Mouse (Mus musculus): ENCODE measurements around the gene Daam2. TPM values are rescaled to one million over a fixed set of nuclear protein-coding genes. Genes with fewer than 3 reads are reported as not detected.

The Daam2 gene
- polyA plus RNA-seq, 1 experiment from 2014 or later = 4.7 TPM

DNA sequence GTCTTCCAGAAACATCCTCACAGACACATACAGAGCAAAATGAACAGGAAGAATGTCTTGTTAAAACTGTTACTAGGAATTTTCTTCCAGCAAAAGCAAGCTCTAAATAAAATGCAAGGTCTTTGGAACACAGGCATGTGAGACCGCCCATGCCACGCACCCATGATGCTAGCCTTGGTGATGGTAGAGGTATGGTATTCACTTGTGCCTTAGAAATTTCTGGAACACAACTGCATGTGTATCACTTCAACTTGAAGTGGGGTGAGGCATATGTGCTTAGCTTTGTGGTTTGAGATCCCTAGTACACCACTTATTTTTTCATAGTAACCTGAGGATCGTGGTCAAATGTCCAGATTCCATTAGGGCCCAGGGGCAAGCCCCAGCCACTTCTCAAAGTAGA, 13.2 kb upstream of the Daam2 start:
- Histone ChIP-seq H3K4me1 (replicated peaks; ENCODE audit: insufficient read depth, low read length) (no peaks in the 10 kb centered on the region), H3K36me3 (ENCODE audit: insufficient read depth, low read length) (no peaks in the 10 kb centered on the region), H3K4me2 (ENCODE audit: low read length) (no peak overlapping the region), H3K27ac (no peak overlapping the region), H3K27me3 (ENCODE audit: insufficient read depth, low read length) (no peaks in the 10 kb centered on the region), H3K9ac (ENCODE audit: low read depth, low read length) (no peak overlapping the region), H3K4me3 (replicated peaks; ENCODE audit: low read depth, low read length) (no peak overlapping the region), H3K9me3 (replicated peaks; ENCODE audit: low read length) (no peaks in the 10 kb centered on the region)
- no peak for TF ChIP-seq CTCF (IDR thresholded peaks at IDR 0.05; ENCODE audit: low read depth)
- ATAC-seq (replicated peaks; ENCODE audit: low FRiP score, low read depth) (no peak), DNase-seq (ENCODE audit: low spot score) (no peak)
- WGBS = 98% methylated on average over 3 of the region's 3 CpGs

DNA sequence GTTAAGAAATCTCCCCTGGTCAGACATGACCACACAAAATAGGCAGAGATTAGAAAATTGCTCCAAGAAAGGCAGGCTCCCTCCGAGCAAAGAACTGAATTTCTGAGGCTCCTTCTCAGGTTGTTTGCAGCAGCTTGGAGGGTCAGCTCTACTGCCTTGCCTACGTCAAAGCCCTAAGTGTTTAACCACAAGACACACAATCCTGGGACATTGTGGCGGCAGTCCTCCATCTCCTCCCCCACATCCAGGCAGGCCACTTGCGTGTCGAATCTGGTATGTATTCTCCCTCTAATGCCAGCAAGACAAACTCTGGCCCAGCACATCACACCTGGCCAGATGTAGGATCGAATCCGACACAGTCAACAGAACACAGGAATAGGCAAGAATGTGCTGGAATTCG, 4.6 kb upstream of the Daam2 start:
- no peak overlapping the region for H3K4me3 ChIP-seq (replicated peaks; ENCODE audit: low read depth, low read length)
- H3K9me3 ChIP-seq (replicated peaks; ENCODE audit: low read length) = 0 out of 2 replicates have a peak, but pooled peaks cover 3% of the 10 kb centered on the region
- no peaks in the 10 kb centered on the region for H3K36me3 ChIP-seq (ENCODE audit: insufficient read depth, low read length)
- 60% methylated on average over 8 of the region's 8 CpGs for WGBS
- DNase-seq (ENCODE audit: low spot score) (no peak), ATAC-seq (replicated peaks; ENCODE audit: low FRiP score, low read depth) (no peak)
- no peak overlapping the region for H3K9ac ChIP-seq (ENCODE audit: low read depth, low read length)
- no peak overlapping the region for H3K4me2 ChIP-seq (ENCODE audit: low read length)
- no peaks in the 10 kb centered on the region for H3K27me3 ChIP-seq (ENCODE audit: insufficient read depth, low read length)
- no peaks in the 10 kb centered on the region for H3K4me1 ChIP-seq (replicated peaks; ENCODE audit: insufficient read depth, low read length)
- no peak overlapping the region for H3K27ac ChIP-seq
- no peak for TF ChIP-seq CTCF (IDR thresholded peaks at IDR 0.05; ENCODE audit: low read depth)

DNA sequence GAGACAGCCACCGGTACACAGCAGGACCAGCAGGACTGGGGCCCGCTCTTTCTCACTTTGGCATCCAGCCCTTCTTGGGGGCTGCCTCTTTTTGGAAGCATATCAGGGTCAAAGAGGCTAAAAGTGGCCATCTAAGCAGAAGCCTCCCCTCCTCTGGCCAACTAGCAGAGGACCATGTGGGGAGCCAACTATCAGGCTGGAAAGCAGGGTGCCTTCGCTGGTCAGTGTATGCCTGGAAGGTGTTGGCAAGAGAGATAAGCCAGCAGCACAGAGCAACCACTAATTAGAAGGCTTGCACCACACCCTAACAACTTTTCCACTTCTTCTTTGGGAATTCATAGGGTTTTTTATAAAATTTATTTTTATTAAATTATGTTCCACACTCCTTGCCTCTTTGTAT, 346 bp upstream of the Daam2 start:
- ATAC-seq (replicated peaks; ENCODE audit: low FRiP score, low read depth) (no peak), DNase-seq (ENCODE audit: low spot score) (no peak)
- WGBS = 30% methylated on average over 3 of the region's 3 CpGs
- H3K9me3 ChIP-seq (replicated peaks; ENCODE audit: low read length) = no peaks in the 10 kb centered on the region
- H3K4me2 ChIP-seq (ENCODE audit: low read length) = peak overlapping the region; percentile 71
- H3K9ac ChIP-seq (ENCODE audit: low read depth, low read length) = no peak overlapping the region
- no peak overlapping the region for H3K27ac ChIP-seq
- peak overlapping the region; percentile 47; the same call in 1 of the 2 replicates for H3K4me3 ChIP-seq (replicated peaks; ENCODE audit: low read depth, low read length)
- H3K27me3 ChIP-seq (ENCODE audit: insufficient read depth, low read length) = no peaks in the 10 kb centered on the region
- H3K4me1 ChIP-seq (replicated peaks; ENCODE audit: insufficient read depth, low read length) = 0 out of 2 replicates have a peak, but pooled peaks cover 1% of the 10 kb centered on the region
- no peak for TF ChIP-seq CTCF (IDR thresholded peaks at IDR 0.05; ENCODE audit: low read depth)
- no peaks in the 10 kb centered on the region for H3K36me3 ChIP-seq (ENCODE audit: insufficient read depth, low read length)

DNA sequence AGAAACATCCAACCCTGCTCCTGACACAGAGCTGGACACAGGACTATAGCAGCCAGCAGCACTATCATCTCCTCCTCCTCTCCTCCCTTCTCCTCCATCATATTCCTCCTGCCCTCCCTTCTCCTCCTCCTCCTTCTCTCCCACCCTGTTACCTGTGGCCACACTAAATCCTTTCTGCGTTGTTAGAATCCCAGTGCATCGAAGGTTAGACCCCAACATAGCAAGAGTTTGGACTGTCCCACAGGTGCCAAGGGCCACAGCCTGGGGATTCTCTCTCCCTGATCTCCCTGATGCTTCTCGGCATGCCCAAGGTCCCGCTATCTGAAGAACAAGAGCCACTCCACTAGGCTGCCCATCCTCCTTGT, 745 bp downstream of the Daam2 start:
- no peak for ATAC-seq (replicated peaks; ENCODE audit: low FRiP score, low read depth)
- H3K9me3 ChIP-seq (replicated peaks; ENCODE audit: low read length) = no peaks in the 10 kb centered on the region
- peak overlapping the region; percentile 71 for H3K4me2 ChIP-seq (ENCODE audit: low read length)
- H3K9ac ChIP-seq (ENCODE audit: low read depth, low read length) = peak overlapping the region; percentile 61
- H3K36me3 ChIP-seq (ENCODE audit: insufficient read depth, low read length) = no peaks in the 10 kb centered on the region
- DNase-seq (ENCODE audit: low spot score) = no peak
- H3K4me3 ChIP-seq (replicated peaks; ENCODE audit: low read depth, low read length) = peak overlapping the region; percentile 47
- H3K27me3 ChIP-seq (ENCODE audit: insufficient read depth, low read length) = no peaks in the 10 kb centered on the region
- H3K4me1 ChIP-seq (replicated peaks; ENCODE audit: insufficient read depth, low read length) = 0 out of 2 replicates have a peak, but pooled peaks cover 2% of the 10 kb centered on the region
- 10% methylated on average over 4 of the region's 4 CpGs for WGBS
- no peak for TF ChIP-seq CTCF (IDR thresholded peaks at IDR 0.05; ENCODE audit: low read depth)
- H3K27ac ChIP-seq = peak overlapping the region; percentile 70

DNA sequence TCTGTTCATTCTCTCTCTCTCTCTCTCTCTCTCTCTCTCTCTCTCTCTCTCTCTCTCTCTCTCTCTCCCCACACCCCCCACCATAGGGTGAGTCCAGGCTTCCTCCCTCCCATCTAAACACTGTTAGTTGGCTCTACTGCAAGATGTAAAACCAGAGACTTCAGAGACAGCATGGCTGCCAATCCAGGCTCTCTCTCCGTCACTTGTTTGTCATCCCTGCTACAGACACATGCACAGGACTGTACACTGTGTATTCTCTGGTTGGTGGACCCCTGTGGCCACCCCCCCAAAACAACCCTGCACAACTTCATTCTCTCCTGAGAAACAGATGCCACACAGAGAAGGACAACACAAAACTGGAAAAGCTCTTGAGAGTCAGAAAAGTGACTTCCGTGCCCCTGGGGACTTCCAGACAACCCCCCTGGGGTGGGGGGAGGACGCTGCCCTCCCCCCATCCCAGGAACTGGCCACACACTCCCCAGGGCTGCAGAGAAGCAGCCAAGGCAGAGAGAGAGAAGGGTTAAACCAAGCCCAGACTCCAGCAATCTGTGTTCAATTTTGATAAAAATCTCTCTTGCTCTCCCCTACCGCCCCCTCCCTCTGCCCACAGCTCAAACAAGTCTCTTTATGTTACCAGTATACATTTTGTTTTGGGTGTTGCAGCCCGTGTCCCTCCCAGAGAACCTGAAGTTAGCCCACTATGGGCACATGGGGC, 1.3 kb downstream of the Daam2 start:
- ATAC-seq (replicated peaks; ENCODE audit: low FRiP score, low read depth) (no peak), DNase-seq (ENCODE audit: low spot score) (peak; percentile 25)
- no peaks in the 10 kb centered on the region for H3K36me3 ChIP-seq (ENCODE audit: insufficient read depth, low read length)
- no peak for TF ChIP-seq CTCF (IDR thresholded peaks at IDR 0.05; ENCODE audit: low read depth)
- peak overlapping the region; percentile 61 for H3K9ac ChIP-seq (ENCODE audit: low read depth, low read length)
- H3K9me3 ChIP-seq (replicated peaks; ENCODE audit: low read length) = no peaks in the 10 kb centered on the region
- 24% methylated on average over 5 of the region's 5 CpGs for WGBS
- H3K27ac ChIP-seq = peak overlapping the region; percentile 20; the same call in 1 of the 2 replicates
- H3K4me2 ChIP-seq (ENCODE audit: low read length) = peak overlapping the region; percentile 71
- H3K4me3 ChIP-seq (replicated peaks; ENCODE audit: low read depth, low read length) = peak overlapping the region; percentile 47
- H3K27me3 ChIP-seq (ENCODE audit: insufficient read depth, low read length) = no peaks in the 10 kb centered on the region
- H3K4me1 ChIP-seq (replicated peaks; ENCODE audit: insufficient read depth, low read length) = 0 out of 2 replicates have a peak, but pooled peaks cover 2% of the 10 kb centered on the region

DNA sequence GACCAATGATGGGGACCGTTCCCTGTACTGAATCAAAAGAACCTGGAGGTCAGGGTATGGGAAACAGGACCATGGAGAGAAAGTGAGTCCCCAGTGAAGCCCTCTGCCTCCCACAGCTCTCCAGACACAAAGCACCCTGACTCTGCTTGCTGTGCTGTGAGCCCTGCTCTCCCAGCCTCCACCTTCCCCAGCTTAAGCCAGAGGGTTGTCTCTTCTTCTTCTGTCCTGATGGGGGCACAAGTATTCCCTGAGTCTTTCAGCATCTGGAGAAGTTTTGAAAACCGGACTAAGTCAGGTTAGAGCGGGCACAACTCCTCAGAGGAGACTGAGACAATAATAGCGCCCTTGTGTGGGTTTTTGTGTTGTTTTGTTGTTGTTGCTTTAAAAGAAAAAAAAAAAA, 2.2 kb downstream of the Daam2 start:
- peak overlapping the region; percentile 47; the same call in 1 of the 2 replicates for H3K4me3 ChIP-seq (replicated peaks; ENCODE audit: low read depth, low read length)
- no peak overlapping the region for H3K9ac ChIP-seq (ENCODE audit: low read depth, low read length)
- H3K4me2 ChIP-seq (ENCODE audit: low read length) = peak overlapping the region; percentile 71
- WGBS = 44% methylated on average over 4 of the region's 4 CpGs
- H3K9me3 ChIP-seq (replicated peaks; ENCODE audit: low read length) = no peaks in the 10 kb centered on the region
- TF ChIP-seq CTCF (IDR thresholded peaks at IDR 0.05; ENCODE audit: low read depth) = peak; percentile 44
- no peaks in the 10 kb centered on the region for H3K36me3 ChIP-seq (ENCODE audit: insufficient read depth, low read length)
- H3K4me1 ChIP-seq (replicated peaks; ENCODE audit: insufficient read depth, low read length) = 0 out of 2 replicates have a peak, but pooled peaks cover 2% of the 10 kb centered on the region
- ATAC-seq (replicated peaks; ENCODE audit: low FRiP score, low read depth) = no peak
- no peaks in the 10 kb centered on the region for H3K27me3 ChIP-seq (ENCODE audit: insufficient read depth, low read length)
- H3K27ac ChIP-seq = no peak overlapping the region
- peak; percentile 55 for DNase-seq (ENCODE audit: low spot score)
